Mouse (Mus musculus): ENCODE measurements around the gene Ethe1.

Ethe1 gene

GRCm38 (mm10) chr7:24587330-24588105 lies at the start of gene Ethe1, which contains the start of gene Zfp575:
Gene Ethe1, plus strand, starts transcription at chr7:24587543.
Gene Zfp575, minus strand, starts transcription at chr7:24587641.
- no peak for DNase-seq (ENCODE audit: low read depth)

- DNase-seq (ENCODE audit: low read depth) = no peak
Measured at GRCm38 (mm10) chr7:24537591-24537990, 49.8 kb upstream of the Ethe1 start.

DNA sequence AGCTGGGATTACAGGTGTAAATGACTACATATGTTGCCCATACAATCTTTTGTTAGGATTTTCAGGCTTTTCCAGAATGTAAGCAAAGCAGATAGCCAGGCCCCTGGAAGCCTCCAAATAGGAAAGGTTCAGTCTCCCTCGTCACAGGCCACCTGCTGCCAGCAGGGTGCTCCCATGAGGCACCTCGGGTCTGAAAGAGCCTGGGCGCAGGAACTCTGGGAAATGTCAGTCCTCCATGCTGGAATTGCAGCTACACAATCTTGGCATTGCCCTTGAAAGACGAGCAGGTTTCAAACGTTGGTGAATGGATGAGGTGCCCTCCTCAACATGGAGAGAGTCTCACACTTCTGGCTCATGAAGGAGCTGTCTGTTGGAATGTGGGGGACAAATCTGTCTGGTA lies 49.2 kb upstream of the Ethe1 start:
- DNase-seq (ENCODE audit: low read depth) = no peak

DNA sequence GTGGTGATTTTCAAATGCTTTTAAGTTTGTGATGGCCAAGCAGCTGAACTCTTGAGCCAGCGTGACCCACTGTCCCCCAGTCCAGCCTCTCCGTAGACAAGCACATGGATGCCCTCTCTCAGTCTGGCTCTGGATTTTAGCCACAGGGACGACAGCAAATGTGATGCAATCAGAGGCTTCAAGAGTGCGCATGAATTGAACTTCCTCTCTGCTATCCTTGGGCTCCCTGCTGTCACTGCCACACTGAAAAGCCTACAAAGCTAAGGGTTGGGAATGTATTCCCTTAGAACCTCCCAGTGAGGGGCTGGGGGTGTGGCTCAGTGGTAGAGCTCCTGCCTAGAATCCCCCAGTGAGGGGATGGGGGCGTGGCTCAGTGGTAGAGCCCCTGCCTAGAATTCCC lies 48.6 kb upstream of the Ethe1 start:
- DNase-seq (ENCODE audit: low read depth) = no peak

GRCm38 (mm10) chr7:24539686-24540085 lies 47.7 kb upstream of the Ethe1 start:
- no peak for DNase-seq (ENCODE audit: low read depth)

GRCm38 (mm10) chr7:24544506-24544905 lies 42.8 kb upstream of the Ethe1 start:
- DNase-seq (ENCODE audit: low read depth) = no peak

DNA sequence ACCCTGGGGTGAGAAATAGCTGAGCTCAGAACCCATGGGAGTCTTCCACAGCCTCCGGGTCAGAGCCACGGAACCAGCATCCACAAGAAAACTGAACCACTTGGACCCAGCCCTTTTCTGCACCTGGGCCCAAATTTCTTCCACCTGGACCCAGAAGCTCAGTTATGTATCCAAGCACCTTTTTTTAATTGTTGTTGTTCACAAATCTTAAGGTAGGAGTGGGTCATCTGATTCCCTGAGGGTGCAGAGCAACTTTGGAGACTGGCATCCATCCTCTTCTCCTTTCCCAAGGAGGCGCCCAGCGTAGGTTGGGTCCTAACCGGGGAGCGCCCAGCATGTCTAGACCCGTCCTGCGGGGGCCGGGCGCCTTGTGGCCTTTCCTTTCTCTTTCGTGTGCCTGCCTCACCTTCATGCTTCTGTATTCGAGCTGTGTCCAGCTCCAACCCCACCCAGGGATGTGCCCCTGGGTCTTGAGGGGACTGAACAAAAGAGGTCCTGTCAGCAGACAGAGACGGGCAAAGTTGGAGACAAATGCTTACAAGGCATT lies 41.2 kb upstream of the Ethe1 start, which contains the start of the genes Pinlyp and Xrcc1:
Pinlyp (minus strand) TSS at position 51 of the 547 bp plus-strand sequence.
Xrcc1 (plus strand) TSS at position 222 of the 547 bp plus-strand sequence.
- DNase-seq (ENCODE audit: low read depth) = no peak

DNA sequence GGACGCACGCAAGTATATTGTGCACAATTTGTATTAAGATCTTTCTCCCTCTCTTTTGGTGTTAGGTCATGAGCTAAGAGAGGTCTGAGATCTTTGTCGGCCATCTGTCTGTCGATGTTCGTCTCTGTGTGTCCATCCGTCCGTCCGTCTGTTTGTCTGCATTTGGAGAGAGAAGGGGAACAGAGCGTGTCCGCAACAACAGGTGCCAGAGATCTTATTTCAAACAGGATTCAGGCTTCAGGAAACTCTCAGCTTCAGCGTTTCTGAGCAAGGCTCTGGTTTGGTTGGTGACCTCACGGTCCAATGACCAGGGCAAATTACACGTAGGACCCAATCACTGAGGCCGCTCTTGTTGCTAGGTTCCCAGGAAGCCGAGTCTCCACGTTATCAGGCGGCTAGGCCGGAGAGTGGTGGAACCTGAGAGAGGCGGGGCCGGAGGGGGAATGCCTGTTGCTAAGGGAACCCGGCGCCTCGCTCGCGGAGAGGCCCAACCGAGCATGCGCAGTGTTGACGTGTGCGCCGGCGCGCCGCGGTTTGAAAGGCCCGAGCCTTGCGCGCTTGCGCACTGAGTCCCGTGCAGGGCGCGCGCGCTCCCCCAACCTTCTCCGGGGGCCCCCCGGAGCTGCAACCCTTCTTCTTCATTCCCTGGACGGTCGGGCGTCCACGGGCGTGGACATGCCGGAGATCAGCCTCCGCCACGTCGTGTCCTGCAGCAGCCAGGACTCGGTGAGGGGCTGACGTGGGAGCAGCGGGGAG lies 40.5 kb upstream of the Ethe1 start:
- peak; percentile 99 for DNase-seq (ENCODE audit: low read depth)

- DNase-seq (ENCODE audit: low read depth) = no peak
Measured at GRCm38 (mm10) chr7:24547534-24548036, 39.8 kb upstream of the Ethe1 start.

DNA sequence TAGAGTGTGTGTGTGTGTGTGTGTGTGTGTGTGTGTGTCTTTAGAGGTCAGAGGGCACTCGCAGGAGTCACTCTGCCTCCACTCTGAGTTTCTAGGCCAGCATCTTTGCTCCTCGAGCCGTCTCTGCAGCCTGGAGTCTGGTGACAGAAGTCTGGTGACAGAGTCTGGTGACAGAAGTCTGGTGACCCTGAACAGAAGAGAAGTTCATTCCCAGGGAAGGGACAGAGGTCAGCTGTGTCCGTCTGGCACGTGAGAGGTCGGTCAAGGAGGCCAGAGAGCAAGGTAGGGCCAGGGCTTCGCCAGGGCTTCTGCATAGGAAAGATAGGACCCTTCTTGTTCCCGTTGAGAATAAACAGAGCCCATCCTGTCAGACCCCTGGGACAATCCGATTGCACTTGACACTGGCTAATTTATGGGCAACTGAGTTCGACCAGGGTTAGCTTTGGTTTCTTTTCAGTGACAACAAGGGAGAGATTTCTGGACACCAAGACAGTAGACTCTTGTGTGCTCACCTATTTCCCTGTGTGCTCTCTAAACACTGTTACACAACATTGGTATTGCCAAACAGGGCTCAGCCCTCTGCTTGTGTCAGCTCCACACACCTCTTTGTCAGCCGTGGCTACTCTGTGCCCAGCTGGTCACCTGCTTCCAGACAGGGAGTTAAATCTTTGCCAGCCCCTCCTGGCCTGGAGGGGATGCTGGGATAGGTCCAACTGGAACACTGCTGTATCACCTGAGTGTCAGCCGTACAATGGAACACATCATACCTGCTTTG lies 35.2 kb upstream of the Ethe1 start:
- DNase-seq (ENCODE audit: low read depth) = no peak

- no peak for DNase-seq (ENCODE audit: low read depth)
Measured at GRCm38 (mm10) chr7:24555786-24556185, 31.6 kb upstream of the Ethe1 start.

DNA sequence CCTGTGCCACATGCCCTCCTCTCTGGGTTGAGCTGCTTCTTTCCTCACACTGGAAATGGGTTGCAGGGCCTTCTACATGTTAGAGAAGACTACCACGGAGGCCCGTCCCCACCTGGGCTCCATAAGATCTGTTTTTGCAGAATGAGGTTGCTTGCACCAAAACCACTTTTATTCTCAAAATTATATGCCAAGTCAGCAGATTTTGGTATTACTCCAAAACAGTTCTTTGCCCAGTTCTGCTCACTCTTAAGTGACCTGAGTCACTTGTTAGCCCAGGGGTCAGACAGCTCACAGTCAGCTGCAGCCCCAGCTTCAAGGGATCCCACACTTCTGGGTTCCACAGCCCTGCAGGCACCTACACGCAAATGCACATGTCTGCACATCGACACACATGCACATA lies 25.9 kb upstream of the Ethe1 start:
- DNase-seq (ENCODE audit: low read depth) = no peak

GRCm38 (mm10) chr7:24563191-24563836 lies 24.0 kb upstream of the Ethe1 start:
- no peak for DNase-seq (ENCODE audit: low read depth)

GRCm38 (mm10) chr7:24563837-24564206 lies 23.5 kb upstream of the Ethe1 start:
- no peak for DNase-seq (ENCODE audit: low read depth)

DNA sequence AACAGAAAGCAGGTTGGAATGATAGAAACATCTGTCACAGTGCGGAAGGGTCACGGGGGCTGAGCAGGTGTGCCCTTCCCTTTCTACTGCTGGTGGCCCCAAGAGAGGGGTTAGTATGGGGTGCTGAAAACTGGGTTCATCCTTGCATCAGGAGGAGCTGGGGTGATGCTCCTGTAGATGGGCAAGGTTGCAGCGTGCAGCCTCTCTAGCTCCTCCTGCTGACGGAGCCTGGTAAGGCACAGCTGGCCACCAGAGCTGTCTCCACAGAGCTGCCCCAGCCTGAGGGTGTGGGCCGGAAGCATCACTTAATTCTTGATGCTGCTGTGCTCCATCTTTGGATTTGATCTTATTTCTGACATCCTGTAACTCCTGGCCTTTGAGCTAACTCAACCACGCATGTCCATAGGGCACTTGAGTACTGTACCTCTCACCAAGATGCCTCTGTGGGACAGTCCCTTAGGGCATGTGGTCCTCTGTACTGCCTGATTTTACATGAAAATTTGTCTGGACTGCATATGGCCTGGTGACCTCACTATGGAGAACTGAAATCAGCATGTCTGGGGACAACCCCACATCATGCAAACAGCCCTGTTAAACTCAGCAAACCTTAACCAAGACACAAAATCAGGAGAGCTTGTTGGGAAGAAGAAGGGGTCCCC lies 22.6 kb upstream of the Ethe1 start:
- DNase-seq (ENCODE audit: low read depth) = peak; percentile 41

DNA sequence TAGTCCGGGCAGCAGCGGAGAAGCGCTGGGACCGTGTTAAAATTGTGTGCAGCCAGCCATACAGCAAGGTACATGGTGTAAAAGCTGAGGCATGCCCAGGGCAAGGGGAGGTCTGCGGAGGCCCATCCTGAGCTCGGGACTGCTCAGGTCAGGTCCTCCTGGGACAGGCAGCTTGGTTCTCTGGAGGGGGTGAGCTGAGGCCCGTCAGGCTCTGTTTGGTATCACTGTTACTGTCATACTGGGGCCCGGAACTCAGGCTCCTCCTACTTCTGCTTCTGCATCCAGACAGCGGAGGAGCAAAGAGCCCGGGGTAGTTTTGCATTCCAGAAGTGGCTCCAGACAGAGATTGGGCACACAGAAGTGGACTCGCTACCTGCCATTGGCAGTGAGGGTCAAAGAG lies 21.7 kb upstream of the Ethe1 start:
- no peak for DNase-seq (ENCODE audit: low read depth)

DNA sequence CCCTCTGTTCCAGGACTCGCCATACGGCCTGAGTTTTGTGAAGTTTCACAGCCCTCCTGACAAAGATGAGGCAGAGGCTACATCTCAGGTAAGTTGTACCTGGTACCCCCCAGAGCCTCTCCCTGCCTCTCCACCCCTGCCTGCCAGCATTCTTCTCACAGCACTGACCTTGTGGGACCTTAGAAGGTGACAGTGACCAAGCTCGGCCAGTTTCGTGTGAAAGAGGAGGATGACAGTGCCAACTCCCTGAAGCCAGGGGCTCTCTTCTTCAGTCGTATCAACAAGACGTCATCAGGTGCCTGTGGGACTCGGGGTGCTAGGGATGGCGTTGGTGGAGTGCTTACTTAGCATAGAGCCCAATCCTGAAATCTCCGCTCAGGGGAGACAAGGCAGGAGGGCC lies 21.1 kb upstream of the Ethe1 start:
- no peak for DNase-seq (ENCODE audit: low read depth)

GRCm38 (mm10) chr7:24568512-24568911 lies 18.8 kb upstream of the Ethe1 start:
- DNase-seq (ENCODE audit: low read depth) = no peak

- no peak for DNase-seq (ENCODE audit: low read depth)
Measured at GRCm38 (mm10) chr7:24571071-24571470, 16.3 kb upstream of the Ethe1 start.

DNA sequence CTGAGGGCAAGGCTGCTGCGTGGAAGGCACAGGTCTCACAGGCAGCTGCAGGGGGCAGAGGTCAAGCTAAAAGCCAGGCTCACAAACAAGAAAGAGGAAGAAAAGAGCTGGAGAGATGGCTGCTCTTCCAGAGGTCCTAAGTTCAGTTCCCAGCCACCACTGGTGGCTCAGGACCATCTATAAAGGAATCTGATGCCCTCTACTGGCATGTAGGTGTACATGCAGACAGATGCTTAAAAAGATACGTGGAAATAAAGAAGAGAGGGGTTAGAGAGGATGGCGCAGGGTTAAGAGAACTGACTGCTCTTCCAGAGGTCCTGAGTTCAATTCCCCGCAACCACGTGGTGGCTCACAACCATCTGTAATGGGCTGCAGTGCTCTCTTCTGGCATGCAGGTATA lies 14.9 kb upstream of the Ethe1 start:
- no peak for DNase-seq (ENCODE audit: low read depth)

GRCm38 (mm10) chr7:24574224-24574796 lies 13.0 kb upstream of the Ethe1 start:
- DNase-seq (ENCODE audit: low read depth) = no peak

Data from c-Kit-positive CD71-negative TER-119-negative erythroid progenitor cells, embryonic 14.5 days (primary cell).